ENCODE assay signal across 10 mouse cellular contexts in genomic region chr9:32717931-32718820, GRCm38 (mm10).
A peak's percentile ranks its signal among the peaks of the same experiment; 100 is the strongest.
DNase-seq lines count a peak whose midpoint lies in the region; ATAC-seq and TF ChIP-seq lines count a peak whose summit lies in the region.
"Had no signal": no experiment of that assay in that cellular context is flagged by ENCODE, and none has a peak within 500 bp of the region (broad histone marks: within the 10 kb centered on the region; RNA-seq: fewer than 3 reads in every experiment).

No protein-coding gene starts in this region.

- intact Hi-C loops in left cerebral cortex, postnatal 14 days (cut with DNase I): no loop called here

- no peak for TF ChIP-seq POLR2A in cerebellum, adult 2 months (IDR thresholded peaks at IDR 0.05; ENCODE audit: borderline replicate concordance, insufficient read depth, low read length)
- no peak for TF ChIP-seq POLR2A in liver, adult 2 months (IDR thresholded peaks at IDR 0.05; ENCODE audit: extremely low read depth, insufficient read depth, low read length)
- TF ChIP-seq POLR2A in limb, embryonic 14.5 days (IDR thresholded peaks at IDR 0.05; ENCODE audit: borderline replicate concordance, extremely low read depth, insufficient read depth, insufficient read length): no peak

- H3K27me3 ChIP-seq in cerebellum, adult 2 months (ENCODE audit: control insufficient read depth, insufficient read depth, low read length): no peaks in the 10 kb centered on the region
- H3K27me3 ChIP-seq in liver, adult 2 months (ENCODE audit: control insufficient read depth, insufficient read depth, low read length): no peaks in the 10 kb centered on the region
- H3K27me3 ChIP-seq in embryonic facial prominence, embryonic 10.5 days (replicated peaks; ENCODE audit: low read depth, poor library complexity, severe bottlenecking): peaks cover 8% of the 10 kb centered on the region; the same call in 1 of the 2 replicates
- H3K27me3 ChIP-seq in limb, embryonic 14.5 days (ENCODE audit: control insufficient read depth, insufficient read depth, low read length): no peaks in the 10 kb centered on the region

- no peak overlapping the region for H3K4me3 ChIP-seq in cerebellum, adult 2 months (replicated peaks; ENCODE audit: insufficient read depth, low read depth, low read length)
- no peak overlapping the region for H3K4me3 ChIP-seq in liver, adult 2 months (ENCODE audit: insufficient read depth, low read depth, low read length)
- H3K4me3 ChIP-seq in embryonic facial prominence, embryonic 10.5 days: no peak overlapping the region
- H3K4me3 ChIP-seq in limb, embryonic 14.5 days (replicated peaks; ENCODE audit: low read length): no peak overlapping the region

- no peak overlapping the region for H3K27ac ChIP-seq in cerebellum, adult 2 months (ENCODE audit: insufficient read depth, low read length)
- 0 out of 2 replicates have a peak overlapping the region, but pooled peaks have one; percentile 1 for H3K27ac ChIP-seq in liver, adult 2 months (replicated peaks; ENCODE audit: insufficient read depth, low read depth, low read length)
- peak overlapping the region; percentile 55 for H3K27ac ChIP-seq in embryonic facial prominence, embryonic 10.5 days (replicated peaks)
- H3K27ac ChIP-seq in limb, embryonic 14.5 days (replicated peaks; ENCODE audit: low read depth, low read length): 0 out of 2 replicates have a peak overlapping the region, but pooled peaks have one; percentile 38

- no peak overlapping the region for H3K4me2 ChIP-seq in limb, embryonic 14.5 days (replicated peaks; ENCODE audit: low read depth, low read length, severe bottlenecking)

- H3K4me1 ChIP-seq in cerebellum, adult 2 months (ENCODE audit: control insufficient read depth, insufficient read depth, low read length): peaks cover 11% of the 10 kb centered on the region
- peaks cover 8% of the 10 kb centered on the region for H3K4me1 ChIP-seq in liver, adult 2 months (ENCODE audit: control insufficient read depth, insufficient read depth, low read length)
- peaks cover 93% of the 10 kb centered on the region for H3K4me1 ChIP-seq in embryonic facial prominence, embryonic 10.5 days
- H3K4me1 ChIP-seq in limb, embryonic 14.5 days (ENCODE audit: control insufficient read depth, insufficient read depth, low read length): peaks cover 89% of the 10 kb centered on the region

- TF ChIP-seq CTCF in cerebellum, adult 2 months (IDR thresholded peaks at IDR 0.05; ENCODE audit: borderline replicate concordance, insufficient read depth, low read depth, low read length): no peak
- TF ChIP-seq CTCF in liver, adult 2 months (IDR thresholded peaks at IDR 0.05; ENCODE audit: low read depth, low read length): no peak

- no peaks in the 10 kb centered on the region; the same call in 1 of the 2 replicates for H3K79me2 ChIP-seq in liver, adult 2 months (ENCODE audit: control insufficient read depth, insufficient read depth, low read length)

- H3K9me3 ChIP-seq in embryonic facial prominence, embryonic 10.5 days: no peaks in the 10 kb centered on the region
- no peaks in the 10 kb centered on the region for H3K9me3 ChIP-seq in limb, embryonic 14.5 days (ENCODE audit: control insufficient read depth, low read length)

- WGBS in cerebellum, adult 2 months: 67% methylated on average over 9 of the region's 9 CpGs
- 13% methylated on average over 9 of the region's 9 CpGs for WGBS in liver, adult 2 months
- WGBS in embryonic facial prominence, embryonic 10.5 days: 59% methylated on average over 9 of the region's 9 CpGs
- WGBS in limb, embryonic 14.5 days: 40% methylated on average over 9 of the region's 9 CpGs

- ATAC-seq in limb, embryonic 14.5 days (ENCODE audit: low FRiP score, low read depth): no peak

- DNase-seq in cerebellum, adult 2 months: peak; percentile 13 to 19
- DNase-seq in cerebellum, adult 9-10 months: no peak
- no peak for DNase-seq in liver, adult 2 months (ENCODE audit: extremely low read depth, low read depth, low spot score)
- no peak for DNase-seq in liver
- DNase-seq in embryonic facial prominence, embryonic 10.5 days (ENCODE audit: low spot score): no peak
- DNase-seq in limb, embryonic 14.5 days (ENCODE audit: low spot score): no peak
- no peak for DNase-seq in urinary bladder, postnatal 10 days (ENCODE audit: low spot score)
- DNase-seq in left cerebral cortex, postnatal 14 days (ENCODE audit: low spot score in 2 of 2): no peak
- DNase-seq: kidney, adult 18-20 months; lung, postnatal 36 days had no signal

- H3K9ac ChIP-seq in liver, adult 2 months (ENCODE audit: low read depth, low read length): no peak overlapping the region
- no peak overlapping the region for H3K9ac ChIP-seq in limb, embryonic 14.5 days (ENCODE audit: low read depth, low read length, severe bottlenecking)

- no peaks in the 10 kb centered on the region for H3K36me3 ChIP-seq in liver, adult 2 months (ENCODE audit: control insufficient read depth, insufficient read depth, low read length)
- H3K36me3 ChIP-seq in embryonic facial prominence, embryonic 10.5 days (replicated peaks): no peaks in the 10 kb centered on the region
- H3K36me3 ChIP-seq in limb, embryonic 14.5 days (ENCODE audit: control insufficient read depth, insufficient read depth, low read length): no peaks in the 10 kb centered on the region

Comparison
In these comparisons a context has a peak if more than half of its experiments do, and no peak if none do; other contexts are left out.
1. DNase-seq: peak in cerebellum, adult 2 months (2 of 2); none in cerebellum, adult 9-10 months (single experiment), liver, adult 2 months (single experiment), liver (single experiment), embryonic facial prominence, embryonic 10.5 days (single experiment), limb, embryonic 14.5 days (single experiment), urinary bladder, postnatal 10 days (single experiment) and left cerebral cortex, postnatal 14 days (0 of 2).